9 mouse cellular contexts compared by ENCODE assay signal in genomic region chr13:41078690-41079420, GRCm38 (mm10). TPM values are rescaled to one million over a fixed set of nuclear protein-coding genes. Genes with fewer than 3 reads are reported as not detected.
DNase-seq lines count a peak whose midpoint lies in the region; ATAC-seq and TF ChIP-seq lines count a peak whose summit lies in the region.
"Had no signal": no experiment of that assay in that cellular context is flagged by ENCODE, and none has a peak within 500 bp of the region (broad histone marks: within the 10 kb centered on the region; RNA-seq: fewer than 3 reads in every experiment).

No protein-coding gene starts in this region.

- peak; percentile 48; the same call in 1 of the 2 replicates for ATAC-seq in heart, embryonic 11.5 days (replicated peaks; ENCODE audit: insufficient number of reproducible peaks, low FRiP score, low TSS enrichment)
- peak; percentile 72 for ATAC-seq in hindbrain, embryonic 12.5 days (ENCODE audit: low FRiP score)
- peak; percentile 73 for ATAC-seq in midbrain, embryonic 12.5 days (ENCODE audit: low FRiP score, low read depth)
- ATAC-seq in megakaryocyte progenitor cell, adult 5-6 weeks (replicated peaks; ENCODE audit: poor library complexity): no peak

- in situ Hi-C loops in ES-E14 (cut with MboI; ENCODE audit: low sequenced_read_pairs in 2 of 2, unreplicated experiment in 2 of 2): loop anchor here in 1 of 2 experiments (25.0 kb wide), 1 partner anchor 158 kb away; the partner anchor contains the start of gene Smim13

- peak overlapping the region; percentile 41 for H3K4me3 ChIP-seq in heart, embryonic 11.5 days (ENCODE audit: low read depth, low read length)
- peak overlapping the region; percentile 64 to 74 for H3K4me3 ChIP-seq in ES-E14 (ENCODE audit: insufficient read depth in 1 of 2, low read depth in 1 of 2, low read length in 2 of 2, poor library complexity in 1 of 2, severe bottlenecking in 1 of 2)
- peak overlapping the region; percentile 46 for H3K4me3 ChIP-seq in hindbrain, embryonic 12.5 days
- peak overlapping the region; percentile 44 for H3K4me3 ChIP-seq in midbrain, embryonic 12.5 days

- H3K27me3 ChIP-seq in heart, embryonic 11.5 days (ENCODE audit: control insufficient read depth, insufficient read depth, low read length): peaks cover 11% of the 10 kb centered on the region
- H3K27me3 ChIP-seq in hindbrain, embryonic 12.5 days: peaks cover 38% of the 10 kb centered on the region
- H3K27me3 ChIP-seq in midbrain, embryonic 12.5 days: peaks cover 62% of the 10 kb centered on the region

- H3K4me2 ChIP-seq in heart, embryonic 11.5 days: peak overlapping the region; percentile 84
- H3K4me2 ChIP-seq in hindbrain, embryonic 12.5 days (replicated peaks): peak overlapping the region; percentile 69
- H3K4me2 ChIP-seq in midbrain, embryonic 12.5 days (replicated peaks): peak overlapping the region; percentile 73

- no peaks in the 10 kb centered on the region for H3K36me3 ChIP-seq in heart, embryonic 11.5 days (ENCODE audit: control insufficient read depth, insufficient read depth, low read length)
- no peaks in the 10 kb centered on the region for H3K36me3 ChIP-seq in ES-E14 (ENCODE audit: control insufficient read depth, insufficient read depth, low read length, poor library complexity, severe bottlenecking)
- H3K36me3 ChIP-seq in hindbrain, embryonic 12.5 days: no peaks in the 10 kb centered on the region
- no peaks in the 10 kb centered on the region for H3K36me3 ChIP-seq in midbrain, embryonic 12.5 days

- peak overlapping the region; percentile 11; the same call in 1 of the 2 replicates for H3K9ac ChIP-seq in heart, embryonic 11.5 days (ENCODE audit: low read depth, low read length)
- peak overlapping the region; percentile 75 for H3K9ac ChIP-seq in ES-E14 (ENCODE audit: insufficient read depth, low read depth, low read length, poor library complexity, severe bottlenecking)
- peak overlapping the region; percentile 44 for H3K9ac ChIP-seq in hindbrain, embryonic 12.5 days
- peak overlapping the region; percentile 31; the same call in 1 of the 2 replicates for H3K9ac ChIP-seq in midbrain, embryonic 12.5 days (replicated peaks)

- WGBS in heart, embryonic 11.5 days (ENCODE audit: insufficient replicate concordance): 9% methylated on average over 24 of the region's 24 CpGs
- WGBS in hindbrain, embryonic 12.5 days: 9% methylated on average over 22 of the region's 24 CpGs
- WGBS in midbrain, embryonic 12.5 days: 7% methylated on average over 22 of the region's 24 CpGs

- no peaks in the 10 kb centered on the region for H3K9me3 ChIP-seq in heart, embryonic 11.5 days (replicated peaks; ENCODE audit: control insufficient read depth, low read length)
- no peaks in the 10 kb centered on the region for H3K9me3 ChIP-seq in ES-E14 (ENCODE audit: control insufficient read depth, insufficient read depth, low read depth, low read length)
- no peaks in the 10 kb centered on the region for H3K9me3 ChIP-seq in hindbrain, embryonic 12.5 days (replicated peaks)
- no peaks in the 10 kb centered on the region for H3K9me3 ChIP-seq in midbrain, embryonic 12.5 days

- peaks cover 3% of the 10 kb centered on the region; the same call in 1 of the 2 replicates for H3K4me1 ChIP-seq in heart, embryonic 11.5 days (ENCODE audit: control insufficient read depth, insufficient read depth, low read length)
- H3K4me1 ChIP-seq in ES-E14 (ENCODE audit: control insufficient read depth in 2 of 2, insufficient read depth in 2 of 2, low read length in 2 of 2, poor library complexity in 1 of 2): 0 out of 4 replicates have a peak, but pooled peaks cover 0 to 5% of the 10 kb centered on the region in 2 experiments
- H3K4me1 ChIP-seq in hindbrain, embryonic 12.5 days: no peaks in the 10 kb centered on the region; the same call in 1 of the 2 replicates
- peaks cover 15% of the 10 kb centered on the region for H3K4me1 ChIP-seq in midbrain, embryonic 12.5 days

- no peak for DNase-seq in heart, adult 8-10 months (ENCODE audit: low spot score)
- no peak for DNase-seq in ES-E14 (ENCODE audit: low read depth, low spot score)
- no peak for DNase-seq in adrenal gland, postnatal 36 days
- DNase-seq in urinary bladder, adult 18-20 months (ENCODE audit: low spot score in 2 of 2): no peak

- H3K27ac ChIP-seq in heart, embryonic 11.5 days (ENCODE audit: low read depth, low read length): no peak overlapping the region
- H3K27ac ChIP-seq in ES-E14 (ENCODE audit: insufficient read depth, low read depth, low read length, poor library complexity, severe bottlenecking): no peak overlapping the region
- H3K27ac ChIP-seq in hindbrain, embryonic 12.5 days: no peak overlapping the region
- no peak overlapping the region for H3K27ac ChIP-seq in midbrain, embryonic 12.5 days (replicated peaks)

TF ChIP-seq in ES-E14, 5 proteins besides CTCF, POLR2A, EP300 and RAD21:
- TF ChIP-seq HCFC1 (IDR thresholded peaks at IDR 0.05; ENCODE audit: borderline replicate concordance, insufficient read depth, low read length) (no peak), CHD2 (IDR thresholded peaks at IDR 0.05; ENCODE audit: low read depth, low read length) (peak; percentile 48; the same call in 1 of the 2 replicates), ZNF384 (IDR thresholded peaks at IDR 0.05; ENCODE audit: low read depth, low read length) (no peak)

RNA-seq across cellular contexts. Expression of gene Mak, which starts 0.7 kb away (rescaled TPM):
- polyA plus RNA-seq in heart, embryonic 11.5 days (2014; fragmentation: Nextera tagmentation; extraction: Ambion mirVana): 0.17 and 0.30 TPM in 2 replicates
- not detected for total RNA-seq in heart, adult 8-10 months (2022)
- 0.54 and 0.79 TPM in 2 replicates for total RNA-seq in ES-E14 (2012; rRNA removed)
- 1.2 and 1.9 TPM in 2 replicates for polyA plus RNA-seq in hindbrain, embryonic 12.5 days (2016; fragmentation: Nextera tagmentation; extraction: Ambion mirVana)
- 0.46 and 0.72 TPM in 2 replicates for polyA plus RNA-seq in midbrain, embryonic 12.5 days (2016; fragmentation: Nextera tagmentation; extraction: Ambion mirVana)
- not detected for total RNA-seq in adrenal gland, postnatal 36 days (2021)
- 0.10 and 0.27 TPM in 2 replicates for total RNA-seq in megakaryocyte progenitor cell, adult 5-6 weeks (2015)
- not detected in 2 replicates for total RNA-seq in megakaryocyte progenitor cell, adult 5-6 weeks (2017)
- total RNA-seq: common myeloid progenitor, adult 5-6 weeks had no signal

RNA-seq across cellular contexts. Expression of gene Gcm2, which starts 32.0 kb away (rescaled TPM):
- polyA plus RNA-seq in heart, embryonic 11.5 days (2014; fragmentation: Nextera tagmentation; extraction: Ambion mirVana): not detected in 2 replicates
- not detected for total RNA-seq in heart, adult 8-10 months (2022)
- 0.37 and 0.40 TPM in 2 replicates for total RNA-seq in ES-E14 (2012; rRNA removed)
- polyA plus RNA-seq in hindbrain, embryonic 12.5 days (2016; fragmentation: Nextera tagmentation; extraction: Ambion mirVana): not detected in 2 replicates
- polyA plus RNA-seq in midbrain, embryonic 12.5 days (2016; fragmentation: Nextera tagmentation; extraction: Ambion mirVana): not detected in 2 replicates
- total RNA-seq in adrenal gland, postnatal 36 days (2021): not detected
- total RNA-seq in megakaryocyte progenitor cell, adult 5-6 weeks (2015): not detected in 2 replicates
- total RNA-seq in megakaryocyte progenitor cell, adult 5-6 weeks (2017): not detected in 2 replicates
- total RNA-seq: common myeloid progenitor, adult 5-6 weeks had no signal

RNA-seq across cellular contexts. Expression of gene Sycp2l, which starts 35.3 kb away (rescaled TPM):
- not detected in 2 replicates for polyA plus RNA-seq in heart, embryonic 11.5 days (2014; fragmentation: Nextera tagmentation; extraction: Ambion mirVana)
- not detected for total RNA-seq in heart, adult 8-10 months (2022)
- 0.85 and 2.0 TPM in 2 replicates for total RNA-seq in ES-E14 (2012; rRNA removed)
- polyA plus RNA-seq in hindbrain, embryonic 12.5 days (2016; fragmentation: Nextera tagmentation; extraction: Ambion mirVana): not detected in 2 replicates
- polyA plus RNA-seq in midbrain, embryonic 12.5 days (2016; fragmentation: Nextera tagmentation; extraction: Ambion mirVana): not detected in 2 replicates
- not detected for total RNA-seq in adrenal gland, postnatal 36 days (2021)
- total RNA-seq in megakaryocyte progenitor cell, adult 5-6 weeks (2015): not detected in 2 replicates
- total RNA-seq in megakaryocyte progenitor cell, adult 5-6 weeks (2017): not detected in 2 replicates
- total RNA-seq: common myeloid progenitor, adult 5-6 weeks had no signal

Comparison
In these comparisons a context has a peak if more than half of its experiments do, and no peak if none do; other contexts are left out.
1. H3K9ac ChIP-seq: peak in every context shown above with its lines; median percentile 75 in ES-E14; 44 in hindbrain, embryonic 12.5 days; 31 in midbrain, embryonic 12.5 days; 11 in heart, embryonic 11.5 days.